Mouse (Mus musculus) olfactory bulb, adult 2 months (tissue): ENCODE measurements around the gene Ciz1. TPM values are rescaled to one million over a fixed set of nuclear protein-coding genes. Genes with fewer than 3 reads are reported as not detected.

Experiments
- H3K27ac ChIP-seq: fragments of 200-500 bp; 2 replicates; pipeline ENCODE4 v1.5.1; 2012; ENCODE audit warnings: low read depth, low read length; ENCODE audit not compliant: insufficient read depth
- H3K4me1 ChIP-seq: fragments of 200-500 bp; 2 replicates; pipeline ENCODE4 v1.6.1; 2012; ENCODE audit warnings: low read length; ENCODE audit not compliant: control insufficient read depth, insufficient read depth
- H3K4me3 ChIP-seq: fragments of 200-500 bp; 2 replicates; pipeline ENCODE4 v1.5.1; 2012; ENCODE audit warnings: mild to moderate bottlenecking, low read depth, low read length, moderate library complexity; ENCODE audit not compliant: insufficient read depth
- CTCF ChIP-seq: fragments of 200-500 bp; IDR thresholded peaks from 2 replicates; pipeline ENCODE4 v1.5.1; 2012; ENCODE audit warnings: low read depth, mild to moderate bottlenecking, low read length, moderate library complexity; ENCODE audit not compliant: insufficient read depth
- POLR2A ChIP-seq: fragments of 200-500 bp; IDR thresholded peaks from 2 replicates; pipeline ENCODE4 v1.6.1; 2012; ENCODE audit warnings: mild to moderate bottlenecking, low read depth, low read length, moderate library complexity; ENCODE audit not compliant: insufficient read depth
- WGBS: fragments of 180-500 bp; shearing (Covaris S2); methylation state at CpG from one replicate; pipeline ENCODE4 v1.1.7; 2018; 5-methylcytosine and 5-hydroxymethylcytosine counted together
- polyA plus RNA-seq: library from polyadenylated mRNA; stranded (reverse); fragments of >200 nt; gene quantifications from 2 replicates; pipeline ENCODE4 v1.2.4, GENCODE M21; 2012; ENCODE audit warnings: low replicate concordance; ENCODE audit not compliant: missing spikeins, insufficient read depth, insufficient read length

Gene Ciz1
- polyA plus RNA-seq, 1 experiment: not detected

GRCm38 (mm10) chr2:32362817-32363340 is 10.8 kb downstream of the Ciz1 start:
- Histone ChIP-seq H3K4me3 (peak overlapping the region; percentile 75), H3K27ac (peak overlapping the region; percentile 64), H3K4me1 (peaks cover 20% of the 10 kb centered on the region)
- TF ChIP-seq CTCF: peak; percentile 97
- TF ChIP-seq POLR2A: peak; percentile 41; the same call in 1 of the 2 replicates
- WGBS: under 1% methylated on average over 53 of the region's 53 CpGs

- 5% methylated on average over 19 of the region's 19 CpGs for WGBS
- Histone ChIP-seq H3K27ac (peak overlapping the region; percentile 6), H3K4me1 (peaks cover 15% of the 10 kb centered on the region), H3K4me3 (peak overlapping the region; percentile 75)
- no peak for TF ChIP-seq POLR2A
- no peak for TF ChIP-seq CTCF
Measured at GRCm38 (mm10) chr2:32363376-32364106, 11.4 kb downstream of the Ciz1 start.

GRCm38 (mm10) chr2:32364121-32364520 is 12.0 kb downstream of the Ciz1 start:
- Histone ChIP-seq H3K4me3 (no peak overlapping the region), H3K4me1 (peaks cover 15% of the 10 kb centered on the region), H3K27ac (no peak overlapping the region)
- WGBS: 79% methylated on average over 8 of the region's 8 CpGs
- TF ChIP-seq CTCF (no peak), POLR2A (no peak)

- WGBS: 94% methylated on average over 5 of the region's 5 CpGs
Measured at GRCm38 (mm10) chr2:32367315-32367714, 15.2 kb downstream of the Ciz1 start.

GRCm38 (mm10) chr2:32374191-32374590 is 22.1 kb downstream of the Ciz1 start:
- Histone ChIP-seq H3K4me1 (peaks cover 10% of the 10 kb centered on the region; the same call in 1 of the 2 replicates), H3K27ac (no peak overlapping the region), H3K4me3 (no peak overlapping the region)
- TF ChIP-seq POLR2A: no peak
- no peak for TF ChIP-seq CTCF
- 88% methylated on average over 10 of the region's 10 CpGs for WGBS

More at GRCm38 (mm10) chr2:32367315-32367714, 15.2 kb downstream of the Ciz1 start:
- H3K27ac ChIP-seq: no peak overlapping the region
- H3K4me1 ChIP-seq: peaks cover 10% of the 10 kb centered on the region
- TF ChIP-seq CTCF: no peak
- TF ChIP-seq POLR2A: no peak
- H3K4me3 ChIP-seq: no peak overlapping the region

- 72% methylated on average over 13 of the region's 13 CpGs for WGBS
- Histone ChIP-seq H3K4me1 (peaks cover 14% of the 10 kb centered on the region), H3K4me3 (no peak overlapping the region), H3K27ac (no peak overlapping the region)
- TF ChIP-seq POLR2A (no peak), CTCF (no peak)
Measured at GRCm38 (mm10) chr2:32375317-32375940, 23.3 kb downstream of the Ciz1 start.

GRCm38 (mm10) chr2:32376963-32377362 is 24.8 kb downstream of the Ciz1 start:
- WGBS: 94% methylated on average over 10 of the region's 10 CpGs
- H3K4me1 ChIP-seq: peaks cover 20% of the 10 kb centered on the region
- H3K27ac ChIP-seq: no peak overlapping the region
- no peak overlapping the region for H3K4me3 ChIP-seq
- no peak for TF ChIP-seq POLR2A
- no peak for TF ChIP-seq CTCF

- no peak for TF ChIP-seq CTCF
- TF ChIP-seq POLR2A: no peak
- no peak overlapping the region for H3K27ac ChIP-seq
- WGBS: 58% methylated on average over 7 of the region's 7 CpGs
- no peak overlapping the region for H3K4me3 ChIP-seq
- peaks cover 20% of the 10 kb centered on the region for H3K4me1 ChIP-seq
Measured at GRCm38 (mm10) chr2:32380001-32380500, 27.9 kb downstream of the Ciz1 start.

GRCm38 (mm10) chr2:32381141-32381774 is 29.1 kb downstream of the Ciz1 start:
- Histone ChIP-seq H3K4me1 (peaks cover 9% of the 10 kb centered on the region; the same call in 1 of the 2 replicates), H3K27ac (no peak overlapping the region), H3K4me3 (peak overlapping the region; percentile 70)
- no peak for TF ChIP-seq CTCF
- no peak for TF ChIP-seq POLR2A
- 1% methylated on average over 27 of the region's 27 CpGs for WGBS
